Mouse (Mus musculus): Measurements from ENCODE around the gene Sipa1.

The Sipa1 gene

DNA sequence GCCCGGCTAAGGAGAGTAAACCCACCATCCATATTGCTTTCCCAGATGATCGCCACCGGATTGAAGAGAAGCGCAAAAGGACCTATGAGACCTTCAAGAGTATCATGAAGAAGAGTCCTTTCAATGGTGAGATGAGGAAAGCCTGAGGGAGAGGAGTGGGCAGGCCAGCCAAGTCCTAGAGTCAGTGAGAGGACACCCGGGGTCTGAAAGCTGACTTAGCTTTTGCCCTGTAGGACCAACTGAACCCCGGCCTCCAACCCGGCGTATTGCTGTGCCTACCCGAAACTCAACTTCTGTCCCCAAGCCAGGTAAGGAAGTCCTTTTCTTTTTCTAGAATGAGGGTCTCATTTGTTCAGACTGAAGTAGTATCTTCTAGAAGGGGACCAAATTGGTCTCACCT, 18.2 kb downstream of the Sipa1 start:
- H3K4me3 ChIP-seq (replicated peaks; ENCODE audit: low read length): no peak overlapping the region
- peaks cover 50% of the 10 kb centered on the region for H3K4me1 ChIP-seq (replicated peaks; ENCODE audit: low read depth, low read length)
- no peaks in the 10 kb centered on the region for H3K27me3 ChIP-seq (ENCODE audit: insufficient read depth, low read length)
- no peaks in the 10 kb centered on the region for H3K9me3 ChIP-seq (ENCODE audit: low read length)
- H3K36me3 ChIP-seq (ENCODE audit: insufficient read depth, low read length): peaks cover 74% of the 10 kb centered on the region
- TF ChIP-seq CTCF (conservative IDR thresholded peaks at IDR 0.05; ENCODE audit: low read length) (no peak), POU5F1 (IDR thresholded peaks at IDR 0.05; ENCODE audit: borderline replicate concordance, low read length) (no peak), NANOG (IDR thresholded peaks at IDR 0.05; ENCODE audit: borderline replicate concordance, low read length) (no peak)

DNA sequence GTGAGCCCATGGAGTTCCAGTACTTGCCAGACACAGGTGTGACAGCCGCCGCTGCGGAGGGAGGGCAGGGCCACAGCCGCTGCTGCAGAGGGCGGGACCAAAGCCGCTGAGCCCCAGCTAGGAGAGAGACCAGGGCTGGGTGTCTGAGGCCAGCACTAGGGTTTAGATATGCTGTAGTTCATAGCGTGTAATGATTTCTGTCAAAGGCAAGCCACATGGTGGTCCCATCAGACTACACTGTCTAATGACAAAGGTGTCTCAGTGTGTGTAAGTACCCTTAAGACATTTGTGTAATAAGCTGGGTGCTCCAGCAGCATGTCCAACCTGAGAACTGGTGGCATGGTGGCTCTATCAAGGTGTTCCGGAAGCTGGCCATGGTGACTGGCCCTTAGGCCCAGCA, 21.9 kb downstream of the Sipa1 start:
- H3K36me3 ChIP-seq (ENCODE audit: insufficient read depth, low read length): peaks cover 81% of the 10 kb centered on the region
- TF ChIP-seq NANOG (IDR thresholded peaks at IDR 0.05; ENCODE audit: borderline replicate concordance, low read length): no peak
- no peak for TF ChIP-seq CTCF (conservative IDR thresholded peaks at IDR 0.05; ENCODE audit: low read length)
- TF ChIP-seq POU5F1 (IDR thresholded peaks at IDR 0.05; ENCODE audit: borderline replicate concordance, low read length): no peak
- H3K9me3 ChIP-seq (ENCODE audit: low read length): no peaks in the 10 kb centered on the region
- H3K4me3 ChIP-seq (replicated peaks; ENCODE audit: low read length): peak overlapping the region; percentile 62
- H3K27me3 ChIP-seq (ENCODE audit: insufficient read depth, low read length): no peaks in the 10 kb centered on the region
- H3K4me1 ChIP-seq (replicated peaks; ENCODE audit: low read depth, low read length): peaks cover 43% of the 10 kb centered on the region

DNA sequence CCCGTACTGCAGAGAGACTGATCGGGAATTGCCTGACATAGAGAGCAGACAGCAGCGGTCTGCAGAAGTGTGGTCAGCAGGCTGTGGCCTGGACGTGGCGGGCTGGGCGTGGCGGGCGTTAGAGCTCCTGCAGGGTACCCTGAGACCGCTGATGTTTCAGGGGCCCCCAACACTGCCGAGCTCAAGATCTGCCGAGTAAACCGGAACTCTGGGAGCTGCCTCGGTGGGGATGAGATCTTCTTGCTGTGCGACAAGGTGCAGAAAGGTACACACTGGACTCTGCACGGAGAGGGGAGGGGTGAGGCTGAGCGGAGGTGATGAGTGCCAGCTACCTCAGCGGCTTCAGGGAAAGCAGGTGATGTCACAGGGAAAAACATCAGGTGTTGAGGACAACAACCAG, 22.5 kb downstream of the Sipa1 start:
- Histone ChIP-seq H3K9me3 (ENCODE audit: low read length) (no peaks in the 10 kb centered on the region), H3K4me3 (replicated peaks; ENCODE audit: low read length) (peak overlapping the region; percentile 62), H3K4me1 (replicated peaks; ENCODE audit: low read depth, low read length) (peaks cover 48% of the 10 kb centered on the region), H3K27me3 (ENCODE audit: insufficient read depth, low read length) (no peaks in the 10 kb centered on the region), H3K36me3 (ENCODE audit: insufficient read depth, low read length) (peaks cover 76% of the 10 kb centered on the region)
- TF ChIP-seq CTCF (conservative IDR thresholded peaks at IDR 0.05; ENCODE audit: low read length) (no peak), NANOG (IDR thresholded peaks at IDR 0.05; ENCODE audit: borderline replicate concordance, low read length) (no peak), POU5F1 (IDR thresholded peaks at IDR 0.05; ENCODE audit: borderline replicate concordance, low read length) (no peak)

DNA sequence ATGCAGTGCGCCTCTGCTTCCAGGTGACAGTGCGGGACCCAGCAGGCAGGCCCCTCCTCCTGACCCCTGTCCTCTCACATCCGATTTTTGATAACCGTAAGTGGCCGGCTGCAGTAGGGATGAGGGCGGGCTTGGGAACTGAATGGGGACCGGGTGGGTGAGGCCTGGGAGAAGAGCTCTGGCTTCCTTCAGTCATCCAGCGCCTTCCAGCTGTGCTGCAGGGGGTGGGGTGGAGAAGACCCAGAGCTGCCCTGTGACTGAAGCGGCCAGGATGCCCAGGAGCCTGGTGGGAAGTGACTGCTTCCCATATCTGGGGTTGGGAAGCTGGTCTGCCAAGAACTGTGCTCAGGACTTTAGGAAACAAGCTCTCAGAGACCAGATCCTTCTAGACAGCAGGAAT, 23.2 kb downstream of the Sipa1 start:
- H3K9me3 ChIP-seq (ENCODE audit: low read length): no peaks in the 10 kb centered on the region
- H3K27me3 ChIP-seq (ENCODE audit: insufficient read depth, low read length): no peaks in the 10 kb centered on the region
- no peak for TF ChIP-seq NANOG (IDR thresholded peaks at IDR 0.05; ENCODE audit: borderline replicate concordance, low read length)
- no peak for TF ChIP-seq POU5F1 (IDR thresholded peaks at IDR 0.05; ENCODE audit: borderline replicate concordance, low read length)
- TF ChIP-seq CTCF (conservative IDR thresholded peaks at IDR 0.05; ENCODE audit: low read length): no peak
- H3K4me3 ChIP-seq (replicated peaks; ENCODE audit: low read length): peak overlapping the region; percentile 62
- peaks cover 69% of the 10 kb centered on the region for H3K36me3 ChIP-seq (ENCODE audit: insufficient read depth, low read length)
- peaks cover 55% of the 10 kb centered on the region for H3K4me1 ChIP-seq (replicated peaks; ENCODE audit: low read depth, low read length)

- TF ChIP-seq NANOG (IDR thresholded peaks at IDR 0.05; ENCODE audit: borderline replicate concordance, low read length) (no peak), CTCF (conservative IDR thresholded peaks at IDR 0.05; ENCODE audit: low read length) (no peak), POU5F1 (IDR thresholded peaks at IDR 0.05; ENCODE audit: borderline replicate concordance, low read length) (no peak)
- Histone ChIP-seq H3K27me3 (ENCODE audit: insufficient read depth, low read length) (no peaks in the 10 kb centered on the region), H3K9me3 (ENCODE audit: low read length) (no peaks in the 10 kb centered on the region), H3K4me3 (replicated peaks; ENCODE audit: low read length) (peak overlapping the region; percentile 86), H3K4me1 (replicated peaks; ENCODE audit: low read depth, low read length) (peaks cover 55% of the 10 kb centered on the region), H3K36me3 (ENCODE audit: insufficient read depth, low read length) (peaks cover 51% of the 10 kb centered on the region)
Observed at GRCm38 (mm10) chr19:5638416-5639005, 25.0 kb downstream of the Sipa1 start.

DNA sequence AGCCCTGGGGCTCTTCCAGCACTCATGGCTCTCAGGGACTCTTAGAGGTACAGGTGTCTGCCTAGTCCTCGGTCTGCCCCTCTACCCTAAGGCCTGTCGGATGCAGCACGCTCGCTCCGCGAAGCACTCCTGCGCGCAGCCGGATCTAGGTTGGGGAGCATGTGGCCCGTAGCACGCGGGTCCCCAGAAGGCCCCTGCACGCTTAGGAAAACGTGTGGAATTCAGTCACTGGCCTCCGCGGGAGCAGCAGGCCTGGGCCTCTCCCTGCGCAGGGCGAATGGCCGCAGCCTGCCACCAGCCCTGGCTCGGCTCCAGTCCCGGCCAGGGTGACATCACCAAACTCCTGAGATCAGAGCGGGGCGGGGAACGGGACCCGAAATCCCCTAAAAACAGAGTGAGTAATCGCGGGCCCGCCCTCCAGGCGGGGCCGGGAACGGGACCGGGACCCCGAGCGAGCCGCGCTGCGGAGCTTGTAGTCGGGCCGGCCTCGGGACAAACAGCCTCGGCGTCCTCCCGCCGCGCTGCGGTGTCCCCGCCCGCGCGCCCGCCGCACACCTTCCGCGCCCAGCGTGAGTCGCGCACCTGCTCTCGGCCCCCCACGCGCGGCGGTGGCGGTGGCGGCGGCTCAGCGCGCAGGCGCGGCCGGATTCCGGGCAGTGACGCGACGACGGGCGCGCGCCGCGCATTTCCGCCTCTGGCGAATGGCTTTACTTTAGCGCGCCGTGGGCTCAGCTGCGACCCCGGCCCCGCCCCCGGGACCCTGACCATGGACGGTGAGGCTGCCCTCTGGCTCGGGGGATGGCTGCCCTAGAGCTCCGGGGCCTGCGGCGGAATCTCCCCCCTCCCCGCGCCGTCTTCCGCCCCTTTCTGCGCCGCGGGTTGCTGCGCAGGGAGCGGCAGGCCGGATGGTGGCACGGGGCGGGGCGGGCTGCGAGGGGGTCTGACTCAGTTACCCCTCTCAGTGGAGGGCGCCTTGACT, 26.1 kb downstream of the Sipa1 start, which contains the start of gene Rela:
Gene Rela, plus strand, starts transcription at position 415 of the 979 bp plus-strand sequence.
- H3K4me1 ChIP-seq (replicated peaks; ENCODE audit: low read depth, low read length): peaks cover 55% of the 10 kb centered on the region
- H3K36me3 ChIP-seq (ENCODE audit: insufficient read depth, low read length): peaks cover 41% of the 10 kb centered on the region
- TF ChIP-seq NANOG (IDR thresholded peaks at IDR 0.05; ENCODE audit: borderline replicate concordance, low read length) (no peak), CTCF (conservative IDR thresholded peaks at IDR 0.05; ENCODE audit: low read length) (no peak), POU5F1 (IDR thresholded peaks at IDR 0.05; ENCODE audit: borderline replicate concordance, low read length) (no peak)
- H3K4me3 ChIP-seq (replicated peaks; ENCODE audit: low read length): peak within 1 kb of the TSS; percentile 86
- H3K27me3 ChIP-seq (ENCODE audit: insufficient read depth, low read length): no peaks in the 10 kb centered on the region
- no peaks in the 10 kb centered on the region for H3K9me3 ChIP-seq (ENCODE audit: low read length)

DNA sequence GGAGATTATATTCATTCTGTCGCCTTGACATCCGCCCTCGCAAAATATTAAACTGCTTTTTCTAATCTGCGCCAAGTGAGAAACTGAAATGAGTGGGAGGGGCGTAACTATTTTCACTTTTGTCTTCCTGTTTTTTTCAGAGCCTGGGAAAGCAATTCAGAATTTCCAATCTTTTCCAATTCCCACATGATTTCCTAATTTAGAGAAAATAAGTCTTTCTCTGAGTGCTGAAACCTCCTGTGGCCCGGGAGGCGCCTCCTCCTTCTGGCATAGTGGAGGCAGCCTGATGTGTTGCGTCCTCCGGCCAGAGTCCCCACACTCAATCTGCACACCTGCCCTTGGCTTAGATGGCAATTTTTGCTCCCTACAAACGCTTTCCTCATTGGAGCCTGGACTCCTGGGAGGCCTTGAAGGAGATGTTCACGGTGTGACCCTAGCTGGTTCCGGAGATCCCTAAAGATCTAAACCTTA, 26.9 kb downstream of the Sipa1 start:
- peaks cover 52% of the 10 kb centered on the region for H3K4me1 ChIP-seq (replicated peaks; ENCODE audit: low read depth, low read length)
- peak overlapping the region; percentile 86 for H3K4me3 ChIP-seq (replicated peaks; ENCODE audit: low read length)
- TF ChIP-seq POU5F1 (IDR thresholded peaks at IDR 0.05; ENCODE audit: borderline replicate concordance, low read length) (no peak), CTCF (conservative IDR thresholded peaks at IDR 0.05; ENCODE audit: low read length) (no peak), NANOG (IDR thresholded peaks at IDR 0.05; ENCODE audit: borderline replicate concordance, low read length) (no peak)
- H3K27me3 ChIP-seq (ENCODE audit: insufficient read depth, low read length): no peaks in the 10 kb centered on the region
- H3K9me3 ChIP-seq (ENCODE audit: low read length): no peaks in the 10 kb centered on the region
- H3K36me3 ChIP-seq (ENCODE audit: insufficient read depth, low read length): peaks cover 33% of the 10 kb centered on the region

- Histone ChIP-seq H3K36me3 (ENCODE audit: insufficient read depth, low read length) (peaks cover 28% of the 10 kb centered on the region), H3K27me3 (ENCODE audit: insufficient read depth, low read length) (no peaks in the 10 kb centered on the region), H3K4me3 (replicated peaks; ENCODE audit: low read length) (peak overlapping the region; percentile 86), H3K9me3 (ENCODE audit: low read length) (no peaks in the 10 kb centered on the region), H3K4me1 (replicated peaks; ENCODE audit: low read depth, low read length) (peaks cover 47% of the 10 kb centered on the region)
- TF ChIP-seq CTCF (conservative IDR thresholded peaks at IDR 0.05; ENCODE audit: low read length) (no peak), NANOG (IDR thresholded peaks at IDR 0.05; ENCODE audit: borderline replicate concordance, low read length) (no peak), POU5F1 (IDR thresholded peaks at IDR 0.05; ENCODE audit: borderline replicate concordance, low read length) (no peak)
Observed at GRCm38 (mm10) chr19:5636036-5636570, 27.4 kb downstream of the Sipa1 start.
